ENCODE assay signal across 25 mouse cellular contexts in the genomic region with DNA sequence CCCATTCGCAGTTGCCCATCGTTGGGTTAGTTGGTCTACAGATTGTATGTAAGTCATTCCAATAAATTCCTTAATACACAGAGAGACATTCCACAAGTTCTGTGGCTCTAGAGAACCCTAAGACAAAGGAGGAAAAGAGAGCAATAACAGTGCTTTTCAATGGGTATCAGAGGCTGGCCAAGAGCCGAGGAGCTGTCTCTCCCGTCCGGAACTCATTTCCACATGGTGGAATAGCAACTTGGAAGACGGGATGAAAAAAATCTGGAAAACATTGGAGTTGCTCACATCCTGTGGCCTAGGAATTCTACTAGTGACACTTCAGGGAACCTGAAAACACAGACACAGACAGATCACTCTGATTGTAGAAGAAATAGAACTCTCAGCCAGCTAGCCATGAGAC.
A peak's percentile ranks its signal among the peaks of the same experiment; 100 is the strongest.
DNase-seq lines count a peak whose midpoint lies in the region; ATAC-seq lines count a peak whose summit lies in the region.
"Had no signal": no experiment of that assay in that cellular context is flagged by ENCODE, and none has a peak within 500 bp of the region (broad histone marks: within the 10 kb centered on the region; RNA-seq: fewer than 3 reads in every experiment).

No protein-coding gene starts in this region.

- no peak overlapping the region for H3K9ac ChIP-seq in hindbrain, embryonic 14.5 days
- H3K9ac ChIP-seq in hindbrain, embryonic 11.5 days (ENCODE audit: low read depth, low read length) = no peak overlapping the region
- H3K9ac ChIP-seq: embryonic facial prominence, embryonic 12.5 days; hindbrain, embryonic 15.5 days; limb, embryonic 12.5 days; lung, embryonic 15.5 days had no signal

- no peak overlapping the region for H3K4me2 ChIP-seq in hindbrain, embryonic 14.5 days (replicated peaks)
- no peak overlapping the region for H3K4me2 ChIP-seq in hindbrain, embryonic 11.5 days (replicated peaks; ENCODE audit: low read depth, low read length)
- H3K4me2 ChIP-seq: embryonic facial prominence, embryonic 12.5 days; hindbrain, embryonic 15.5 days; limb, embryonic 12.5 days; lung, embryonic 15.5 days had no signal

- H3K27ac ChIP-seq in hindbrain, embryonic 14.5 days = 0 out of 2 replicates have a peak overlapping the region, but pooled peaks have one; percentile 21
- H3K27ac ChIP-seq in hindbrain, embryonic 11.5 days (ENCODE audit: low read depth, low read length) = no peak overlapping the region
- H3K27ac ChIP-seq: embryonic facial prominence, embryonic 12.5 days; heart, adult 2 months; hindbrain, embryonic 15.5 days; layer of hippocampus, adult 2 months; left cerebral cortex, adult 2 months; limb, embryonic 12.5 days; lung, embryonic 15.5 days; stomach, postnatal 0 days had no signal

- no peaks in the 10 kb centered on the region for H3K36me3 ChIP-seq in hindbrain, embryonic 14.5 days (replicated peaks; ENCODE audit: control insufficient read depth, insufficient read depth)
- no peaks in the 10 kb centered on the region for H3K36me3 ChIP-seq in hindbrain, embryonic 11.5 days (ENCODE audit: control insufficient read depth, insufficient read depth, low read length)
- H3K36me3 ChIP-seq: embryonic facial prominence, embryonic 12.5 days; hindbrain, embryonic 15.5 days; limb, embryonic 12.5 days; lung, embryonic 15.5 days had no signal

- no peaks in the 10 kb centered on the region for H3K9me3 ChIP-seq in hindbrain, embryonic 14.5 days (ENCODE audit: control insufficient read depth, low read length)
- no peaks in the 10 kb centered on the region for H3K9me3 ChIP-seq in hindbrain, embryonic 11.5 days (ENCODE audit: control insufficient read depth, low read length)
- H3K9me3 ChIP-seq: embryonic facial prominence, embryonic 12.5 days; hindbrain, embryonic 15.5 days; limb, embryonic 12.5 days; lung, embryonic 15.5 days had no signal

- no peaks in the 10 kb centered on the region for H3K27me3 ChIP-seq in hindbrain, embryonic 14.5 days (ENCODE audit: control insufficient read depth, insufficient read depth, low read length)
- no peaks in the 10 kb centered on the region for H3K27me3 ChIP-seq in hindbrain, embryonic 11.5 days (ENCODE audit: control insufficient read depth, insufficient read depth, low read length)
- H3K27me3 ChIP-seq: embryonic facial prominence, embryonic 12.5 days; hindbrain, embryonic 15.5 days; limb, embryonic 12.5 days; lung, embryonic 15.5 days had no signal

- ATAC-seq in hindbrain, embryonic 14.5 days (ENCODE audit: low FRiP score) = no peak
- ATAC-seq in hindbrain, embryonic 11.5 days (ENCODE audit: low FRiP score) = no peak
- ATAC-seq in inflammation-experienced regulatory T-cells, adult 6 months = no peak
- ATAC-seq: forebrain, embryonic 14.5 days had no signal

- 98% methylated on average over 6 of the region's 6 CpGs for WGBS in hindbrain, embryonic 14.5 days
- 96% methylated on average over 6 of the region's 6 CpGs for WGBS in hindbrain, embryonic 11.5 days

- H3K4me3 ChIP-seq in hindbrain, embryonic 14.5 days (replicated peaks; ENCODE audit: low read length) = no peak overlapping the region
- no peak overlapping the region for H3K4me3 ChIP-seq in hindbrain, embryonic 11.5 days (ENCODE audit: low read depth, low read length)
- H3K4me3 ChIP-seq: embryonic facial prominence, embryonic 12.5 days; heart, adult 2 months; hindbrain, embryonic 15.5 days; layer of hippocampus, adult 2 months; left cerebral cortex, adult 2 months; limb, embryonic 12.5 days; lung, embryonic 15.5 days had no signal

- DNase-seq in heart, adult 18-20 months = peak; percentile 46 to 56
- DNase-seq in heart, postnatal 4 days = no peak
- no peak for DNase-seq in hindbrain, embryonic 14.5 days (ENCODE audit: low spot score)
- no peak for DNase-seq in hindbrain, embryonic 11.5 days (ENCODE audit: low spot score)
- peak; percentile 21 for DNase-seq in lung, postnatal 36 days
- no peak for DNase-seq in lung, postnatal 10 days
- DNase-seq: adrenal gland, postnatal 25 days; B cell, adult 2 months; cerebellum, adult 11-12 months; cerebellum, adult 9-11 months; embryo, embryonic 11 days; midbrain, embryonic 14.5 days; right cerebral cortex, postnatal 4 days; thymus, adult 18-20 months; thymus, postnatal 25 days had no signal

- no peaks in the 10 kb centered on the region for H3K4me1 ChIP-seq in hindbrain, embryonic 14.5 days (replicated peaks; ENCODE audit: control insufficient read depth, insufficient read depth, low read length)
- H3K4me1 ChIP-seq in hindbrain, embryonic 11.5 days (replicated peaks; ENCODE audit: control insufficient read depth, insufficient read depth, low read length) = no peaks in the 10 kb centered on the region
- H3K4me1 ChIP-seq: embryonic facial prominence, embryonic 12.5 days; hindbrain, embryonic 15.5 days had no signal

Comparison
In these comparisons a context has a peak if more than half of its experiments do, and no peak if none do; other contexts are left out.
1. DNase-seq: peak in heart, adult 18-20 months (2 of 2) and lung, postnatal 36 days (single experiment); none in heart, postnatal 4 days (single experiment), hindbrain, embryonic 14.5 days (single experiment), hindbrain, embryonic 11.5 days (single experiment) and lung, postnatal 10 days (single experiment).